Mouse (Mus musculus) E14TG2a.4 (cell line): ENCODE data around the gene Snx15.

Source experiments
- CTCF ChIP-seq: conservative IDR thresholded peaks from 2 replicates; pipeline ENCODE4 v1.5.1; 2014; ENCODE audit warnings: low read length
- NANOG ChIP-seq: IDR thresholded peaks from 2 replicates; pipeline ENCODE4 v1.6.1; 2014; ENCODE audit warnings: borderline replicate concordance, low read length, mixed read lengths
- POU5F1 ChIP-seq: IDR thresholded peaks from 2 replicates; pipeline ENCODE4 v1.6.1; 2014; ENCODE audit warnings: low read length, borderline replicate concordance

DNA sequence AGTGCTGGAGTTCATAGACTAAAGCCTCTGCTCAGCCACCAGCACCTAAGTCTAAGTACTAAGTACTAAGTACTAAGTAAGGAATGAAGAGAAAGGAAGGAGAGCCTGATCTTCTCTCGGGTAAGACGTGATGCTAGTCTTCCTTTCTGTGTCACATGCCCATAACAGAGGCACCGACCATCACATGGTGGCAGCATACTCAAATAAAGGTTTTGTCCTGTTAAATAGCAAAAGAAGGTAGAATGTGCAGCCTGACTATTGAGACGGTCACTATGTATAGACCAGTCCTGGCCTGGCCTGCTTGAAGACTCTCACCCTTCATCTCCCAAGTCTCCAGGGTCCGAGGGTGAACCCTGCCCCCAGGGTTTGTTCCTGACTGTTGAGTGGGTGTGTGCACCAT is 16.7 kb upstream of the Snx15 start:
- TF ChIP-seq CTCF, result no peak
- no peak for TF ChIP-seq POU5F1
- no peak for TF ChIP-seq NANOG
